Mouse (Mus musculus): Measurements from ENCODE around the gene Zc3h18.

The Zc3h18 gene

GRCm38 (mm10) chr8:122347811-122348552, 28.4 kb upstream of the Zc3h18 start:
- DNase-seq (ENCODE audit: low spot score in 2 of 2), result peak; percentile 78 to 84

- DNase-seq (ENCODE audit: low spot score in 2 of 2), result no peak
Measured at GRCm38 (mm10) chr8:122349357-122350297, 26.8 kb upstream of the Zc3h18 start.

DNA sequence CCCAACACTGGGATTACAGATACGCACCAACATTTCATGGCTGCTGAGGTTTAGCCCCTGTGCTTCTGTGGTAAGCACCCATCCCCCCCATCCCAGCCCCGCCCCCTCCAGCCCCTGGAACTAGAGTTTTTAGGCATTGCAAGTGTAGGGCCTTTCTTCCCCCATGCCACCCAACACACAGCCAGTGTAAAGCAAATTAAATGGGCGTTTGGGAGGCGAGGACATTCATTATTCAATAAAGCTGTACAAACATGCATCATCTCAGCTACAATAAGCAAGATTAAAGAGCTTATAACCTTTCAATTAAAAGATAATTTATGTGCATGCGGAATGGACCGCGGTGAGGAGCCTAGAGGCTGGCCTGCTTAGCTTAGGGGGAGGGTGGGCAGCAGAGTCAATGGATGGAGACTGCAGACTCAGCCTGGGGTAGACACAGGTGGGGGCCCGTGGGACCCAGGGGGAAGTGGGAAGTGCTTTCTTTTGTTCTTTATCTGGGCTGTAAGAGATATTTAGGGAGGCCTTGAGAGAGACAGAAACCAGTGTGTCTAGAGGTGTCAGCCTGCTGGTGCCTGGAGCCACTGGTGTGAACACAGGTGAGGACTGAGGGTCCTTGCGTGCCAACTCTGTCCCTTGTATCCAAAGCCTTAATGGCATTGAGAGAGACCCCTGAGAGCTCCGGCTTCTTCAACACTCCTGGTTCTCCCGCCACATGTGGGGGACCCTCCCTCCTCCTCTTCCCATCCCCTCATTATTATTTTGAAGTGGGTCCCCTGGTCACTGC, 25.9 kb upstream of the Zc3h18 start:
- DNase-seq (ENCODE audit: low spot score in 2 of 2), result no peak

GRCm38 (mm10) chr8:122354157-122354556, 22.3 kb upstream of the Zc3h18 start:
- DNase-seq (ENCODE audit: low spot score in 2 of 2), result no peak

- DNase-seq (ENCODE audit: low spot score in 2 of 2), result no peak
Measured at GRCm38 (mm10) chr8:122355642-122356606, 20.5 kb upstream of the Zc3h18 start.

GRCm38 (mm10) chr8:122357202-122357601, 19.2 kb upstream of the Zc3h18 start:
- no peak for DNase-seq (ENCODE audit: low spot score in 2 of 2)

DNA sequence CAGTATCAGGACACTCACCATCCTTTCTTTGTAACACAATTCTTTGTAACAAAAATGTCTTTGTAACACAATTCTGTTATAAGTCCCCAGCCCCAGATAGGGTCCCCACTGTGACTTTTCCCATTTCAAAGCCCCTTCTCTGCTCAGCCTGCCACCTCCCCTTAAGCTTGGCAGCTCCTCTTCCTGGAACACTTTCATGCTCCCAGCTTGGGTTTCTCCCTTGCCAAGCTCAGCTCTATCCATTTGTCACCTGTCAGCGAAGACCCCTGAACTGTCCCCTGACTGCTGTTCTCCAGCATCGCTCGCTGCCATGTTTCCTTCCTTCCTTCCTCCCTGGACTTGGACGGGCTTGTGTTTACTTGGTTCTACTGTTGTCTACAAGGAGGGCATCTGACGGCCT, 18.8 kb upstream of the Zc3h18 start:
- DNase-seq (ENCODE audit: low spot score in 2 of 2), result no peak

DNA sequence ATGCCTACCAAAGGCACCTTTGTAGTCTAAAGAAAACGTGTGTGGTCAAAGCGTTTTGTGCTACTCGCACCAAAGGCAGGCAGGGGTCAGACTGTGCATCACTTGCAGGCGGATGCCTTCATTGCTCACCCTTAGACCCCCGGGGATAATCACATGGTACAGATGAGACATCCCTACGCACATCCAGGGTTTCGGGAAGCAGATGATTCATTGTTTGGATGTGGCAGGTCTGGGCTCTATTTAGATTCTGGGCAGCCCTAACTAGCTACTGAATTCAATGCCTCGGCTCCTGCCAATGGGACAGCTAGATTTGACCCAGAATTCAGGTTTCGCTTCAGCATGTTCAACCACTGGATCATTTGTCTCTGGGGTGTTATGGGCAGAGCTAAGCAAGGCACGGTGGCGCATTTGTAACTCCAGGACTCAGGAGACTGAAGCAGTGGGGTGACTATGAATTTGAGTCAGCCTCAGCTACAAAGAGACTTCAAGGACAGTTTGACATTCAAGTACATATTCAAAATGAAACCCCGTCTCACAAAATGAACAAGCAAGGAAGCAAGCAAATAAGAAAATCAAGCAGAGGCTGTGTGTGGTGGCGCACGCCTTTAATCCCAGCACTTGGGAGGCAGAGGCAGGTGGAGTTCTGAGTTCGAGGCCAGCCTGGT, 17.2 kb upstream of the Zc3h18 start:
- no peak for DNase-seq (ENCODE audit: low spot score in 2 of 2)

- no peak for DNase-seq (ENCODE audit: low spot score in 2 of 2)
Measured at GRCm38 (mm10) chr8:122360696-122361416, 15.6 kb upstream of the Zc3h18 start, which contains the start of gene Trhr2. TSS of gene Trhr2 (minus strand) at chr8:122360746.

GRCm38 (mm10) chr8:122362271-122362670, 14.1 kb upstream of the Zc3h18 start:
- DNase-seq (ENCODE audit: low spot score in 2 of 2), result no peak

DNA sequence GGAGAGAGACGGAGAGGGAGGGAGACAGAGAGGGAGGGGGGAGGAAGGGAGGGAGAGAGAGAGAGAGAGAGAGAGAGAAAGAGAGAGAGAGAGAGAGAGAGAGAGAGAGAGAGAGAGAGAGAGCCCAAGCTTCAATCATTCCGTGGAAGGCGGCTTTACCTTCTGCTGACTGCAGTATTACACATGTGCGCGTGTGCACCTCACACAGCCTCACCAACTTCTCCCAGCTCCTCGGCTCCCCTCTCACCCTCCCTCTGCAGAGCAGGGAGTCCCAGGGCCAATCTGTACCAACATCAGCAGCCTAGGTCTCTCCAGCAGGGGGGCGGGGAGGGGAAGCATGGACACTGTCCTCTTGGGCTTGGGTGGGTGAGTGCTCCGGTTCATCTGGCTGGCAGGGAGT, 13.4 kb upstream of the Zc3h18 start:
- DNase-seq (ENCODE audit: low spot score in 2 of 2), result no peak

DNA sequence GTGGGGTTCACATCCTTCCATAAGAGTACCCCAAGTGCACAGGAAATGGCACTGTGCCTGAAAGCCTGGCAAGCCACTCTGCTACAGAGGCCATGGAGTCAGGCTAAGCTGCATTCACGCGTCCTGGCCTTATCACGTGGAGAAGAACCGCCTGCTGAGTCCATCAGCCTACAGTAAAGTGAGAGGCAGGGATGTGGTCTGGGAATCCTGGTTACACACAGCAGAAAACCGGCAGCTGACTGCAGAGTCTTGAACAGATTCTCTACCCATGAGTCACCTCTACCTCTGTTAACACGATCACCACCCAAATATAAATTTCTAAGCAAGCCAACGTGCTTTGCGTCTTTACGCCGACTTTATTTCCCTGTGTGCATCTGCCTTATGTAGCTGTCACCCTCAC, 7.9 kb upstream of the Zc3h18 start:
- no peak for DNase-seq (ENCODE audit: low spot score in 2 of 2)

DNA sequence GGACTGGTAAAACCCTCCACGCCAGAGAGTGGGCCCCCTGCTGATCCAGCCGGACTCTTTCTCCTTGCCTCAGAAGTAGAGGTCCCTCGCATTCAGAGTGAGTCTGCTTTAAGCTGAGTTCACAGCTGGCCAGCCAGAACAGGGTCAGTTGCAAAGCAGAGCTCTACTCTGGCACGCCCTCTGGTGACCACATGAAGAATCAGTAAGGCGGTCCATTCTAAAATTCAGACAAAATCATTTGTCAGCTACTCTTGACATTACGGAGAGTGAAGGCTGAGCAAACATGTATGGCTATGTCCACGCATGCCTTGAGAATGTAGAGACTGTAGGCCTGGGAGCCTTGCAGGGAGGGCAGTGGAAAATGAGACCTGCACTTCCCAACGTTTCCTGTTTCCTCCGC, 6.7 kb upstream of the Zc3h18 start:
- DNase-seq (ENCODE audit: low spot score in 2 of 2), result peak; percentile 67 to 79

DNA sequence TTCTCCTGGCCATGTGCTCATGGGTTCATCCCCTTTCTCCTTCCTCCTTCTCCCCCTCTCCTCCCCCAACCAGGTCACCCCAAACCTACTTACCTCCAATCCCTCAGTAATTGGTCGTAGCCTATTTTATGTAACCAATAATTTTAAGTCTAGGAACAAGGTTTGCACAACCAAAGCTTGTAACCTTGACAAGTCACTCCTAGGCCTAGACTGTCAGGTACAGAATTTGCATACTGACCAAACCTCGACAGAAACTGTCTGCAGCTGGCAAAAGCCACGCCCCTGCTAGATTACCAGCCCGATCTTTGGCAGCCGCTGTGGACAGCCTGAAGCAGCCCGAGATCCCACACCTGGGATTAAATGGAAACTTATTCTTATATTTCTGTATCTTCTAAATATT, 4.7 kb upstream of the Zc3h18 start:
- no peak for DNase-seq (ENCODE audit: low spot score in 2 of 2)

DNA sequence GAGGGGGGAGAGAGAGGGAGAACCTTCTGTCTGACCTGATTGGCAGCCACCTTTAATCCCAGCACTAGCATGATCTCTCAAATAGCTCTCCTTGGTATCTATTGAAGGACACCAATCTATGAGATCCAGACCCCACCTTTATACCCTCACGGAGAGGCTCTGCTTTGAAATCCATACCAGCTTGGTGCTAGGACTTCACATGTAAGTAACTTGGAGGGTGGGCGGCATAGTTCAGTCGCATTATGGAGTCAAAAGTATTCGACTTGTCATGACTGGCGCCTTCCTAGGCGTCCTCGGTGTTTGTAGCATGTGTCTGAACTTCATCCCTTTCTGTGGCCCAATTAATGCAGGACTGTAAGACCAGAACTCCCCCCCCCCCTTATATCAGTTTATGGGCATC, 1.1 kb upstream of the Zc3h18 start:
- no peak for DNase-seq (ENCODE audit: low spot score in 2 of 2)

DNA sequence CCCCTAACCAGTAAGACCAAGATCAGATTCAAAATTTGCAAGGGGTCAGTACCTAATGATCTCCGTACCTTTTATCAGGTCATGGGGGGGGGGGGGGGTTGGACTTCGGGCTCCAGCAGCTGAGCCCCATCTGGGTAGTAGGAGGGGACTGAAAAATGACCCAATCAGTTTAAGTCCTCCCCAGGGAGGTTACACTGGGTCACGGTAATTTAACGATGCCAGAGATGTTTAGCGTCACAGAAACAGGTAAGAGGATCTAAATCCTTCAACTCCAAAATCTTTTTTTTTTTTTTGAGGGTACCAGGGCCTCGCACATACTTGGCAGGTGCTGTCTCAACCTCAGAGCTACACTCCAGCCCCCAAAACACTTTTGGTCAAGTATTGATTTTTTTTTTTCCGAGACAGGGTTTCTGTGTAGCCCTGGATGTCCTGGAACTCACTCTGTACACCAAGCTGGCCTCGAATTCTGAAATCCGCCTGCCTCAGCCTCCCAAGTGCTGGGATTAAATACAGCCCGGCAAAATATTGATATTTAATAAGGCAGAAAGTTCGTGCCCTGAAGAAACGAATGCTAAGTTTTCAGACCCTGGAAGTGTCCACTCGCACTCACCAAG, 551 bp upstream of the Zc3h18 start:
- no peak for DNase-seq (ENCODE audit: low spot score in 2 of 2)

DNA sequence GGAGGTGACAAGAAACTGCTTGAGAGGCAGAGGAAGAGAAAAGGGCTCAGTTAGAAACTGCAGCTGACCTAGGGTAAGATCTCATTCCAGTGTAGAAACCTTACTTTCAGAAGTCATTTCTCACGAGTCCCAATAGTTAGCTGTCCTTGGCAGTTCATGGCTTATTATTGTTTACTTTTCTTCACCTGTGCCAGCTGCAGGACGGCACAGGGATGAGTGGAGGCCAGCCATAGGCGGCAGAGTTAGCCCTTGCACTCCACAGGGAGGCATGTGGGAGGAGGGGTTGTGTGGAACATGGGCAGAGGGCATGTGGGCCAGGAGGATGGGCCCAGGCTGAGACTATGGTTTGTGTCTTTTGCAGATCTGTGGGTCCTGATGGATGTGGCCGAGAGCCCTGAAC, 6.6 kb downstream of the Zc3h18 start:
- DNase-seq (ENCODE audit: low spot score in 2 of 2), result no peak

DNA sequence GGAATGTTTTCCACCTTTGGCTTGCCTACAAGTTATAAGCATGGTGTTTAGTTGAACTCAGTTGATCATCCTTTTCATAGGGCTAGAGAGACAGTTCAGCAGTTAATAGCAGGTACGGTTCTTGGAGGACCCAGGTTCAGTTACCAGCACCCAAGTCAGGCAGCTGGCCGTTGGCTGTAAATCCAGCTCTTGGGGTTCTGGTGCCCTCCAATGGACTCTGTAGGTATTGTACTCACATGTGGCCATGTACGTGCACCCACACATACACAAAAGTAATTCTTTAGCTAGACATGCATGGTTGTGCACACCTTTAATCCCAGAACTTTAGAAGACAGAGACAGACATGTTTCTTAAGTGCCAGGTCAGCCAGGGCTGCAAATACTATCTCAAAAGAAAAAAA, 12.9 kb downstream of the Zc3h18 start:
- no peak for DNase-seq (ENCODE audit: low spot score in 2 of 2)

DNA sequence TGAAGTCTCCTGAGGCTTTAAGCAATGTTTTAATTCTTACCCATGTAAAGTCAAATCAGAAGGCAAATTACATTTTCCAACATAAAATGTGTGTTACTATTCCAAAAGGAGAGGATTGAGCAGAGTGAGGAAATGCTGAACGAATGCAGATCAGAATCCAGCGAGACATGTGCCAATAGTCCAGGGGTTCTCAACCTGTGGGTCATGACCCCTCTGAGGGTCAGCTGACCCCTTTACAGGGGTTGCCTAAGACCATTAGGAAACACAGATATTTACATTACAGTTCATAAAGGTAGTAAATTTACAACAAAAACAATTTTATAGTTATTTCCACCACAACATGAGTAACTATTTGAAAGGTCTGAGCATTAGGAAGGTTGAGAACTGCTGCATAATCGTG, 14.3 kb downstream of the Zc3h18 start:
- DNase-seq (ENCODE audit: low spot score in 2 of 2), result no peak

Measured in right cerebral cortex, postnatal 10 days (tissue).